Mouse (Mus musculus) T-helper 1 cell (primary cell): ENCODE results near the gene Klhl15.
"Not testable (repeated sequence)": the region's sequence is repeated elsewhere in the genome, so short reads cannot be mapped to it uniquely, and the experiment has no call there.

Experiments
- in situ Hi-C: fragments of 300-600 bp; cut with MboI, MseI; formaldehyde crosslinking; loops from one replicate; pipeline ENCODE4 v1.15.1; 2025; ENCODE audit warnings: high pct_unique_total_duplicates

Gene Klhl15

GRCm38 (mm10) chrX:94234532-94235189 lies at the start of gene Klhl15:
Klhl15 (plus strand) TSS chrX:94234599.
- in situ Hi-C loops, result no loop called here

GRCm38 (mm10) chrX:94185156-94185555 lies 49.2 kb upstream of the Klhl15 start:
- in situ Hi-C loops, result no loop called here

DNA sequence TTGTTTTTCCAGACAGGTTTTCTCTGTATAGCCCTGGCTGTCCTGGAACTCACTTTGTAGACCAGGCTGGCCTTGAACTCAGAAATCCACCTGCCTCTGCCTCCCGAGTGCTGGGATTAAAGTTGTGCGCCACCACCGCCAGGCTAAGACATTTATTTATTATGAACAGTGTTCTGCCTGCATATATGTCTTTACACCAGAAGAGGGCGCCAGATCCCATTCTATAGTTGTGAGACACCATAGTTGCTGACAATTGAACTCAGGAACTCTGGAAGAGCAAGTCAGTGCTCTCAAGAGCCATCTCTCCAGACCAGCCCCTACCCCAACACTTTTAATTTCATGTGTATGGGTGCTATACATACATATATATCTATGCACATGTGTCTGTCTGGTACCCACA lies 40.5 kb upstream of the Klhl15 start:
- in situ Hi-C loops, result not testable (repeated sequence)

DNA sequence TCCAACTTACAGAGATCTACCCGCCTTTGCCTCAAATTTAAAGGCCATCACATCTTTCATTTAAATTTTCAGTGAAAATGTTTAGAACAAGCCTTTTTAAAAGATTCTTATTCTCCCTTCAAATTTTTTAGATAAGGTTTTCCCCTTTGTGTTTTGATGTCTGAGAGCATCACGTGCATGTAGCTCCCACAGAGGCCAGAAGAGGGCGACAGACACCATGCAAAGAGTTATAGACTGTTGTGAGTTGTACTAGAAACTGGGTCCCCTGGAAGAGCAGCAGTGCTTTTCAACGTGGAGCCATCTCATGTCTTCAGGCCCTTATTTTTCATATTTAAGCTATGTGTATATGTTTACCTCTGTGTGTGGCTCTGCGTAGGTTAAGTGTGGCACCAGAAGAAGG lies 36.6 kb upstream of the Klhl15 start:
- in situ Hi-C loops, result no loop called here

- in situ Hi-C loops, result no loop called here
These were observed 22.2 kb upstream of the Klhl15 start for GRCm38 (mm10) chrX:94212264-94212596.

DNA sequence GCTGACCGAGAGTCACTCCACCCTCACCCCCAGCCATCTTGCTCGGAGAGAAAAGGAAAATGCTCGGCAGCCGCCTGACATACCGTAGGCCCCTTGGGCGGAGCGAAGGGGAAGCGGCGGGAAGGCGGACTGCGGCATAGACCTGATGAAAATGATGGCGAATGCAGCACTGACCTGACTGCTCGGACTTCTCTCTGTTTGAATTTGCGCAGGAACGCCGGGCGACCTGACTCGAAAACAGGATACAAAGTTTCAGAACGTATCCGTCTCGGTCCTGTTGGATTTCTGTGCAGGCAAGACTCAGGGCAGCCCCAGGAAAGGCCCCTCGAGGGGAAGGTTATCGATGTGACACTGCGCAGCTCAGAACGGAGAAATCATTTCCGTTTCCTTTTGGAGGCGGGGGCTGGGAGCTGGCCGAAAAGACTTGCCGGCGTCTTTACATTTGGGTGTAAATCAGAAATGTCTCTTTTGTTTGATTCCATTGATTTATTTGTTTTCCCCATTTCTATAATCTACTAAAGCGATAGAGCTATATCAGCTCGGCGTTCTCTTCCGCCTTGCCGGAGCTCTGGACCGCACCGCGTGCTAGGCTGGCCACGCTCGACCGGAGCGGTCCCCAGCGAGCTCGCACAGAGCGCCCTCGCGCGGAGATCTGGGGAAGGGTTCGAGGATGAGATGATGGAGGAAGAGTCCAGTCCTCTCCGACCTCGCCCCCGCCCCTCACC lies 21.6 kb upstream of the Klhl15 start, which contains the start of gene Eif2s3x:
Eif2s3x (minus strand) TSS at position 266 of the 725 bp plus-strand sequence.
- in situ Hi-C loops, result no loop called here

- in situ Hi-C loops, result no loop called here
These were observed 21.0 kb upstream of the Klhl15 start for GRCm38 (mm10) chrX:94213384-94213783.

- in situ Hi-C loops, result no loop called here
These were observed 967 bp upstream of the Klhl15 start for GRCm38 (mm10) chrX:94233432-94233831.

DNA sequence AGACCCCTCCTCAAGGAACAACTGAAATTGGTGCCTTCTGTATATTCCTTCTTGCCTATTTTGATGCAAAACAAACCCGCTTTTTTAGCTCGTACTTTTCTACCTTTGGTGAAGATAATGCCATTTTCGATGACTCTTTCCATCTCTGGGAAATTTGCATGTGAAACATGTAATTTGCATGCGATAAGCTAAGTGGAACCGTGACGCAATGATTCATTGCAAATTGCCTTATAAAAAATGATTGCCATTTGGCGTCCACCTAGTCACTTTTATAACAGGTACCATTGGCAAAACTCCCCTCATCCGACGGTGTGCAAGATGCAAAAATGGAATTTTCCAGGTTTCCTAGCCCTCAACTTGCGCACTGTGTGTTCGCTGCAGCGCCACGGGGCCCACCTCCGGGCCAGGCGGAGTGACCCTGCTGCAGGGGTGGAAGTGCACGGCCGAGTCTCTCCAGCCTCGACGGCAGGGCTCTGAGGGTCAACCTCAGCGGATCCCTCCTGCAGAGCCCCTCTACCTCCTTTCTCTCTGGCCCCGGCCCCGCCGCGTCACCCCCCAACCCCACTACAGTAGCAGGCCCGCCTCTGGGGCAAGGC lies 365 bp upstream of the Klhl15 start:
- in situ Hi-C loops, result no loop called here

- in situ Hi-C loops, result no loop called here
These were observed 774 bp downstream of the Klhl15 start for GRCm38 (mm10) chrX:94235190-94235555.

GRCm38 (mm10) chrX:94235601-94236000 lies 1.2 kb downstream of the Klhl15 start:
- in situ Hi-C loops, result no loop called here

DNA sequence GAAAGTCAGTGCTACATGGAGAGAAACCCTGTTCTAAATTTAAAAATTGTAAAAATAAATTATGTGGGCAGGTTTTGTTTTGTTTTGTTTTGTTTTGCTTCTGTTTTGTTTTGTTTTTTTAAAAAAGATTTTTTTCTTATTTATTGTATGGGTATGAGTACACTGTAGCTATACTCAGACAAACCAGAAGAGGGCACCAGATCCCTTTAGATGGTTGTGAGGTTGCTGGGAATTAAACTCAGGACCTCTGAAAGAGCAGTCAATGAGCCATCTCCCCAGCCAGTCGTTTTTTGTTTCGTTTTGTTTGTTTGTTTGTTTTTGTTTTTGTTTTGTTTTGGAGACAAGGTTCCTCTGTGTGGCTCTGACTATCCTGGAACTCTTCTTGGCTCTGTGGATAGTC lies 54.5 kb downstream of the Klhl15 start:
- in situ Hi-C loops, result no loop called here

GRCm38 (mm10) chrX:94302928-94303327 lies 68.5 kb downstream of the Klhl15 start:
- in situ Hi-C loops, result no loop called here

DNA sequence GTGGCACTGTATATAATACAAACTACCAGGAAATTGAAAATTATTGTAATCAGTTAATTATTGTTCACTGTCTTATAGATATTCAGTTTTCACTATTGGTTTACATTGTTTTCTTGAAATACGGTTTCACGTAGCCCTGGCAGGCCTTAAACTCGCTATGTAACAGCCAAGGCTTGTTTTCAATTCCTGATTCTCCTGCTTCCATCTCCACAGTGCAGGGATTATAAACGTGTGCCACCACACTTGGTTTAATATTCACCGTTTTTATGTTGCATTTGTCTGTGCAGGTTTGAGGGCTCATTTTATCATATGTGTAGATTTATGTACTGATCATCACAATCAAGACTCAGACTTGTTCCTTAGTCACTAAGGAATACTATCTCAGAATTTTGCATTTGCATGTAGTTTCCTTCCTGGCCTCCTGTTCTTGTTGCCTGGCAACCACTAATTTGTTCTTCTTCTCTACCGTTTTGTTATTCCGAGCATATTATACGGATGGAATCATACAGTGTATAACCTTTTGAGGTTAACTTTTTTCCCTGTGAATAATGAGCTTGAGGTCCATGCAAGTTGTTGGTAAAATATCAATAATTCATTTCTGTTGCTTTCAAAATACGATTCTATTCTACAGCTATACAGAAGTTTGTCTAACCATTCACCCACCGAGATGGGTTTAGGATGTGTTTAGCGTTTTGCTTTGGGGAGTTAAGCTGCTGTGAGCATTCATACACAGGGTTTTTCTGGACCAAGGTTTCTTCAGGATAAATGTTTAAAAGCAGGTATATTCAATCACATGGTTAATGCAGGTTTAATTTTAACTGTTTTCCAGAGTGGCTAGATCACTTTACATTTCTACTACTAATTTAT lies 86.9 kb downstream of the Klhl15 start:
- in situ Hi-C loops, result no loop called here
